Mouse (Mus musculus) liver, embryonic 13.5 days (tissue): ENCODE measurements around the gene Prelid3b. TPM values are rescaled to one million over a fixed set of nuclear protein-coding genes. Genes with fewer than 3 reads are reported as not detected.
A peak's percentile ranks its signal among the peaks of the same experiment; 100 is the strongest.

Experiments
- ATAC-seq: fragments of 200-750 bp; cut with Nextera tagmentation; 2 replicates; pipeline ENCODE4 v1.8.0; 2017; ENCODE audit warnings: low read depth, mild to moderate bottlenecking, moderate number of reproducible peaks, moderate library complexity
- DNase-seq: peaks from one replicate; pipeline ENCODE4 v3.0.0; 2022
- H3K27ac ChIP-seq: fragments of 300-500 bp; sonication (generic); 2 replicates; pipeline ENCODE4 v1.5.1; 2015; ENCODE audit warnings: moderate library complexity, mild to moderate bottlenecking, inconsistent platforms
- H3K27me3 ChIP-seq: fragments of 300-500 bp; sonication (generic); 2 replicates; pipeline ENCODE4 v1.6.1; 2015; ENCODE audit warnings: mild to moderate bottlenecking, inconsistent platforms
- H3K36me3 ChIP-seq: fragments of 300-500 bp; sonication (generic); 2 replicates; pipeline ENCODE4 v1.6.1; 2015; ENCODE audit warnings: mild to moderate bottlenecking, inconsistent platforms
- H3K4me1 ChIP-seq: fragments of 300-500 bp; sonication (generic); replicated peaks from 2 replicates; pipeline ENCODE4 v1.6.1; 2015; ENCODE audit warnings: inconsistent platforms
- H3K4me2 ChIP-seq: fragments of 300-500 bp; sonication (generic); 2 replicates; pipeline ENCODE4 v1.6.1; 2015; ENCODE audit warnings: inconsistent platforms, mild to moderate bottlenecking, moderate library complexity
- H3K4me3 ChIP-seq: fragments of 300-500 bp; sonication (generic); replicated peaks from 2 replicates; pipeline ENCODE4 v1.5.1; 2015; ENCODE audit warnings: mild to moderate bottlenecking, inconsistent platforms
- H3K9ac ChIP-seq: fragments of 300-500 bp; sonication (generic); 2 replicates; pipeline ENCODE4 v1.6.1; 2015; ENCODE audit warnings: mild to moderate bottlenecking, inconsistent platforms
- H3K9me3 ChIP-seq: fragments of 300-500 bp; sonication (generic); replicated peaks from 2 replicates; pipeline ENCODE4 v1.6.1; 2016; ENCODE audit warnings: inconsistent platforms
- WGBS: fragments of 180-500 bp; shearing (Covaris S2); methylation state at CpG from one replicate; pipeline ENCODE4 v1.1.7; 2015; ENCODE audit not compliant: insufficient replicate concordance; 5-methylcytosine and 5-hydroxymethylcytosine counted together
- polyA plus RNA-seq: library from polyadenylated mRNA; unstranded; fragments of >200 nt; fragmentation: Nextera tagmentation; extraction: Ambion mirVana; gene quantifications from 2 replicates; pipeline ENCODE4 v1.2.1, GENCODE M21; 2015

The Prelid3b gene
- polyA plus RNA-seq, 1 experiment from 2014 or later: 115 TPM

DNA sequence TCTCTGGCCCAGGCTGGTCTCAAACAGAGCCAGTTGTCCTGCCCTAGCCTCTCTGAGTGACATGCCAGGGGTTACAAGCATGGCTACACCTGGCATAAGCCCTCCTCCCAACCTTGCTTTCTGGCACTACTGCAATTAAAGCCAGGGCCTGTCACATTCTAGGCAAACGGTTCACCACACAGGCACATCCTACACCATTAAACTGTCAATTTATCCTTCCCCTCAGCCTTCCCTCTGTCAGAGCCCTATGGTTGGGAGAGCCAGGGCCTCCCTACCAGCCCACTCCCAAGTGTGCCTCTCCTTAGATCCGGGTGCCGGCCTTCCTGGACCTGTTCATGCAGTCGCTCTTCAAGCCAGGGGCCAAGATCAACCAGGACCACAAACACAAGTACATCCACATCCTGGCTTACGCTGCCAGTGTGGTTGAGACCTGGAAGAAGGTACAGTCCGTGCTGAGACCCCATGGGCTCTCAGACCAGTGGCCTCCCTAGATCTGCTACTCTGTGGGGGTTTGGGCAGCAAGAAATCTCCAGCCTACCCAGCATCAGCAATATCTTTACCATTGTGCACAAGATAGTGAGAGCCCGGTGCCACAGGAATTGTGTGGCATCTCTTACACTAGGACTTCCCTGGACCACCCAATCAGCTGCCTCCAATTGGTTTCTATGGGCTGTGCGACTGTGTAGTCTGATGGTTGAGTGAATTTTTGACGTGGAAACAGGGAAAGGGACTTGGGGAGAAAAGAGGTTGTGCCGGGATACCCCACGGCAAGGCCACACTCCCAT, 48.4 kb downstream of the Prelid3b start:
- H3K4me2 ChIP-seq: no peak overlapping the region
- no peak for ATAC-seq
- no peak overlapping the region for H3K9ac ChIP-seq
- no peak overlapping the region for H3K4me3 ChIP-seq
- no peak for DNase-seq
- WGBS: 89% methylated on average over 11 of the region's 11 CpGs
- no peaks in the 10 kb centered on the region for H3K4me1 ChIP-seq
- peaks cover 100% of the 10 kb centered on the region for H3K36me3 ChIP-seq
- H3K27ac ChIP-seq: no peak overlapping the region
- H3K27me3 ChIP-seq: no peaks in the 10 kb centered on the region
- H3K9me3 ChIP-seq: no peaks in the 10 kb centered on the region

DNA sequence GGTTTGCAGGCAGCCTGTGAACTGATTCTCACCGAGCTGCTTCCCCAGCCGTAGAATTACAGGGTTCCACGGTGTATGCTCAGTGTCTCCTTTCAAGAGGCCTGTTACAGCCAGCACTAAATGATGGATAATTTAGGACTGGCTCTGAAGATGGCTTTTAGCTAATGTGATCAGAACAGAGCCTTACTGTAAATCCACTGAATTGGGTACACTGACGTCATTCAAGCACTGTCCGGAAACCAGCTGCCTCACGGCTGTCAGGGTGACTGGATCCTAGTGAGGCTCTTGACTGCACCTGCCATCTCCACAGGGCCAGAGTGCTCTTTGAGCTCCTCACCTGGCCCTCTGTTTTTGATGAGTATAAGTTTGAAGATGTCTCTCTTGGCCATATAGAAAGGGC, 51.8 kb downstream of the Prelid3b start:
- WGBS: 81% methylated on average over 6 of the region's 6 CpGs
- no peak for DNase-seq
- H3K4me3 ChIP-seq: no peak overlapping the region
- no peaks in the 10 kb centered on the region for H3K27me3 ChIP-seq
- H3K9me3 ChIP-seq: no peaks in the 10 kb centered on the region
- H3K36me3 ChIP-seq: peaks cover 83% of the 10 kb centered on the region
- H3K9ac ChIP-seq: no peak overlapping the region
- peaks cover 26% of the 10 kb centered on the region for H3K4me1 ChIP-seq
- H3K27ac ChIP-seq: no peak overlapping the region
- no peak for ATAC-seq
- no peak overlapping the region for H3K4me2 ChIP-seq

DNA sequence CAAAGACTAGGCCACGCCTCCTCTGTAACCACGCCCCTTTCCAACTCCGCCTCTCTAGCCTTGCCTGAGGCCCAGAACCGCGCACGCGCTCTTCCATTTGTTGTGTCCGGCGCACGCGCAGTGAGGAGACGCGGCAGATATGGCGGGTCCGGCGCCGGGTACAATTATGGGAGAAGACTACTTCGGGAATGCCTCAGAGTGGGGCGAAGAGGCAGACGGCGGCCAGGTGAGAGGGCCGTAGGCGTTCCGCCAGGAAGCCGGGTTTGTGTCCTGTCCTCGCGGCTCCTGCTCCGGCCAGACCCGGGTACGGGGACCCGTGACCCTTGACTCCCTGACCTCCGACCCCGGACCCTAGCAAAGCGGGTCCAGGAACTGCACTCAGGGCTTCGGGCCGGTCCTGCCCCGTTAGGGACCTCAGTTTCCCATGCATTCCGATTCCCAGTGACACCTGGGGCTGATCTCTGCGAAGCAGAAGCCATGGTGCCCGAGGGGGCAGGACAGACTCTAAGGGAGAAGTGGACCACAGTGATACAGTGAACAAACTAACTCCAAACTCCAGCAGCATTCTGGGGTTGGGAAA, 57.1 kb downstream of the Prelid3b start, which contains the start of gene Nelfcd:
TSS of gene Nelfcd (plus strand) at position 74 of the 580 bp plus-strand sequence.
- peak within 1 kb of the TSS; percentile 95 for H3K9ac ChIP-seq
- ATAC-seq: peak; percentile 95
- peak within 1 kb of the TSS; percentile 94 for H3K4me3 ChIP-seq
- peaks cover 39% of the 10 kb centered on the region for H3K4me1 ChIP-seq
- peaks cover 30% of the 10 kb centered on the region for H3K36me3 ChIP-seq
- DNase-seq: peak; percentile 93
- H3K27ac ChIP-seq: peak within 1 kb of the TSS; percentile 80
- peak within 1 kb of the TSS; percentile 90 for H3K4me2 ChIP-seq
- WGBS: under 1% methylated on average over 40 of the region's 40 CpGs
- H3K9me3 ChIP-seq: no peaks in the 10 kb centered on the region
- no peaks in the 10 kb centered on the region; the same call in 1 of the 2 replicates for H3K27me3 ChIP-seq

Other genes with a start within 250 kb of the Prelid3b start
- gene Gnas, start 188.8 kb downstream of the Prelid3b start, polyA plus RNA-seq: 343 and 362 TPM in 2 replicates
- gene Gm20721, start 126.4 kb downstream of the Prelid3b start, polyA plus RNA-seq: 36.1 and 43.2 TPM in 2 replicates
- 75.2 and 82.0 TPM in 2 replicates for gene Nelfcd, start 57.3 kb downstream of the Prelid3b start, polyA plus RNA-seq
- gene Ctsz, start 34.0 kb downstream of the Prelid3b start, polyA plus RNA-seq: 103 and 111 TPM in 2 replicates
- 36.2 and 38.2 TPM in 2 replicates for gene Tubb1, start 22.4 kb downstream of the Prelid3b start, polyA plus RNA-seq
- 445 and 472 TPM in 2 replicates for gene Atp5e, start 9.0 kb downstream of the Prelid3b start, polyA plus RNA-seq
- gene Zfp831, start 170.5 kb upstream of the Prelid3b start, polyA plus RNA-seq: 0.02 TPM in 2 replicates